Mouse (Mus musculus): ENCODE measurements at regions not wholly inside any gene's neighbourhood (a gene's known extent, or its start where the extent isn't known, plus 50 kb on each side); places are given as distances from the start of the nearest gene placed in this dataset.
"Not testable (repeated sequence)": the region's sequence is repeated elsewhere in the genome, so short reads cannot be mapped to it uniquely, and the experiment has no call there.

GRCm38 (mm10) chr12:46398875-46399652, 419.7 kb downstream of the Nova1 start:
- DNase-seq (ENCODE audit: extremely low read depth, low read depth): no peak

GRCm38 (mm10) chr12:46395245-46395644, 423.5 kb downstream of the Nova1 start:
- DNase-seq (ENCODE audit: extremely low read depth, low read depth): no peak

- DNase-seq (ENCODE audit: extremely low read depth, low read depth): no peak
These were observed 425.0 kb downstream of the Nova1 start for GRCm38 (mm10) chr12:46393769-46394168.

- DNase-seq (ENCODE audit: extremely low read depth, low read depth): no peak
These were observed 439.8 kb downstream of the Nova1 start for GRCm38 (mm10) chr12:46378914-46379313.

GRCm38 (mm10) chr12:46371747-46372146, 447.0 kb downstream of the Nova1 start:
- DNase-seq (ENCODE audit: extremely low read depth, low read depth): no peak

GRCm38 (mm10) chr12:46333376-46333775, 485.4 kb downstream of the Nova1 start:
- no peak for DNase-seq (ENCODE audit: extremely low read depth, low read depth)

- no peak for DNase-seq (ENCODE audit: extremely low read depth, low read depth)
These were observed 490.9 kb downstream of the Nova1 start for GRCm38 (mm10) chr12:46327865-46328264.

- no peak for DNase-seq (ENCODE audit: extremely low read depth, low read depth)
These were observed 495.5 kb downstream of the Nova1 start for GRCm38 (mm10) chr12:46323276-46323675.

- no peak for DNase-seq (ENCODE audit: extremely low read depth, low read depth)
These were observed 515.5 kb downstream of the Nova1 start for GRCm38 (mm10) chr12:46303136-46303797.

GRCm38 (mm10) chr12:46298926-46299325, 519.8 kb downstream of the Nova1 start:
- DNase-seq (ENCODE audit: extremely low read depth, low read depth): no peak

GRCm38 (mm10) chr12:46284519-46284918, 534.2 kb downstream of the Nova1 start:
- DNase-seq (ENCODE audit: extremely low read depth, low read depth): no peak

GRCm38 (mm10) chr12:46248402-46249018, 570.2 kb downstream of the Nova1 start:
- no peak for DNase-seq (ENCODE audit: extremely low read depth, low read depth)

- no peak for DNase-seq (ENCODE audit: extremely low read depth, low read depth)
These were observed 573.8 kb downstream of the Nova1 start for GRCm38 (mm10) chr12:46244925-46245324.

GRCm38 (mm10) chr12:46232359-46232758, 586.4 kb downstream of the Nova1 start:
- DNase-seq (ENCODE audit: extremely low read depth, low read depth): no peak

GRCm38 (mm10) chr12:46215328-46215727, 603.4 kb downstream of the Nova1 start:
- not testable (repeated sequence) for DNase-seq (ENCODE audit: extremely low read depth, low read depth)

GRCm38 (mm10) chr12:46199076-46199475, 619.7 kb downstream of the Nova1 start:
- DNase-seq (ENCODE audit: extremely low read depth, low read depth): no peak

GRCm38 (mm10) chr12:46197482-46198101, 621.1 kb downstream of the Nova1 start:
- DNase-seq (ENCODE audit: extremely low read depth, low read depth): no peak

- no peak for DNase-seq (ENCODE audit: extremely low read depth, low read depth)
These were observed 624.6 kb downstream of the Nova1 start for GRCm38 (mm10) chr12:46194173-46194572.
